8 mouse cellular contexts compared by ENCODE assay signal in genomic region chr12:90729648-90730047, GRCm38 (mm10). TPM values are rescaled to one million over a fixed set of nuclear protein-coding genes. Genes with fewer than 3 reads are reported as not detected.
DNase-seq lines count a peak whose midpoint lies in the region; ATAC-seq and TF ChIP-seq lines count a peak whose summit lies in the region.

No protein-coding gene starts in this region.

- WGBS in midbrain, embryonic 11.5 days, result 60% methylated on average over 10 of the region's 10 CpGs
- 50% methylated on average over 10 of the region's 10 CpGs for WGBS in midbrain, embryonic 15.5 days
- WGBS in liver, postnatal 0 days (ENCODE audit: insufficient replicate concordance), result 36% methylated on average over 10 of the region's 10 CpGs

- no peaks in the 10 kb centered on the region for H3K9me3 ChIP-seq in midbrain, embryonic 11.5 days (ENCODE audit: control insufficient read depth, low read length)
- no peaks in the 10 kb centered on the region for H3K9me3 ChIP-seq in midbrain, embryonic 15.5 days
- no peaks in the 10 kb centered on the region for H3K9me3 ChIP-seq in liver, postnatal 0 days (ENCODE audit: low read length)

- no peak overlapping the region for H3K4me2 ChIP-seq in midbrain, embryonic 11.5 days
- H3K4me2 ChIP-seq in midbrain, embryonic 15.5 days, result no peak overlapping the region
- H3K4me2 ChIP-seq in liver, postnatal 0 days (ENCODE audit: low read depth, low read length), result no peak overlapping the region

- no peak overlapping the region for H3K27ac ChIP-seq in midbrain, embryonic 11.5 days (ENCODE audit: low read depth, low read length)
- no peak overlapping the region for H3K27ac ChIP-seq in midbrain, embryonic 15.5 days
- no peak overlapping the region for H3K27ac ChIP-seq in liver, postnatal 0 days (ENCODE audit: low read depth)

- no peaks in the 10 kb centered on the region for H3K4me1 ChIP-seq in midbrain, embryonic 11.5 days (ENCODE audit: control insufficient read depth, insufficient read depth, low read length)
- H3K4me1 ChIP-seq in midbrain, embryonic 15.5 days, result no peaks in the 10 kb centered on the region
- H3K4me1 ChIP-seq in liver, postnatal 0 days (ENCODE audit: insufficient read depth), result no peaks in the 10 kb centered on the region

- H3K36me3 ChIP-seq in midbrain, embryonic 11.5 days (ENCODE audit: control insufficient read depth, insufficient read depth, low read length), result no peaks in the 10 kb centered on the region
- no peaks in the 10 kb centered on the region for H3K36me3 ChIP-seq in midbrain, embryonic 15.5 days (replicated peaks)
- H3K36me3 ChIP-seq in liver, postnatal 0 days (replicated peaks; ENCODE audit: insufficient read depth, low read length), result no peaks in the 10 kb centered on the region

- ATAC-seq in midbrain, embryonic 11.5 days (ENCODE audit: low FRiP score), result no peak; the same call in 1 of the 2 replicates
- ATAC-seq in midbrain, embryonic 15.5 days (replicated peaks), result no peak
- ATAC-seq in inflammation-experienced regulatory T-cells, adult 6 months, result peak; percentile 82
- ATAC-seq in liver, postnatal 0 days, result peak; percentile 36; the same call in 1 of the 2 replicates

- H3K4me3 ChIP-seq in midbrain, embryonic 11.5 days (ENCODE audit: low read depth, low read length), result no peak overlapping the region
- no peak overlapping the region for H3K4me3 ChIP-seq in midbrain, embryonic 15.5 days
- H3K4me3 ChIP-seq in liver, postnatal 0 days (ENCODE audit: low read depth, low read length), result no peak overlapping the region

- peak; percentile 87 for DNase-seq in midbrain, embryonic 11.5 days (ENCODE audit: low spot score, missing footprints)
- peak; percentile 80 for DNase-seq in adrenal gland, postnatal 10 days
- peak; percentile 47 for DNase-seq in embryo, embryonic 11 days
- peak; percentile 72 for DNase-seq in liver, postnatal 0 days
- peak; percentile 43 for DNase-seq in right cerebral cortex, postnatal 14 days
- peak; percentile 44 to 71 for DNase-seq in urinary bladder, postnatal 4 days (ENCODE audit: low spot score in 2 of 2)

- peak; percentile 77 for TF ChIP-seq CTCF in liver, postnatal 0 days (IDR thresholded peaks at IDR 0.05; ENCODE audit: low read depth)

- H3K9ac ChIP-seq in midbrain, embryonic 11.5 days (ENCODE audit: low read length), result no peak overlapping the region
- no peak overlapping the region for H3K9ac ChIP-seq in midbrain, embryonic 15.5 days
- no peak overlapping the region for H3K9ac ChIP-seq in liver, postnatal 0 days (replicated peaks)

- H3K27me3 ChIP-seq in midbrain, embryonic 11.5 days (ENCODE audit: control insufficient read depth, insufficient read depth, low read length), result no peaks in the 10 kb centered on the region
- H3K27me3 ChIP-seq in midbrain, embryonic 15.5 days (replicated peaks), result no peaks in the 10 kb centered on the region
- H3K27me3 ChIP-seq in liver, postnatal 0 days (ENCODE audit: insufficient read depth, low read length), result no peaks in the 10 kb centered on the region

- no peak for TF ChIP-seq EP300 in liver, postnatal 0 days (IDR thresholded peaks at IDR 0.05; ENCODE audit: low read depth)

RNA-seq across cellular contexts. Expression of gene Dio2, which starts 8.6 kb away (rescaled TPM):
- polyA plus RNA-seq in midbrain, embryonic 11.5 days (2014; fragmentation: Nextera tagmentation; extraction: Ambion mirVana), result 0.72 and 1.1 TPM in 2 replicates
- 0.08 TPM in 2 replicates for polyA plus RNA-seq in midbrain, embryonic 15.5 days (2015; fragmentation: Nextera tagmentation; extraction: Ambion mirVana)
- total RNA-seq in adrenal gland, postnatal 10 days (2021), result 10 to 100 TPM; 12.1 to 88.4 TPM
- under 1 TPM in 1 of 3 experiments, not detected in 2; 0.16 TPM for polyA plus RNA-seq in inflammation-experienced regulatory T-cells, adult 6 months (2017; shearing (Covaris generic))
- polyA plus RNA-seq in liver, postnatal 0 days (2015; fragmentation: Nextera tagmentation; extraction: Ambion mirVana), result 0.01 and 0.05 TPM in 2 replicates

Comparison
In these comparisons a context has a peak if more than half of its experiments do, and no peak if none do; other contexts are left out.
1. ATAC-seq: peak in inflammation-experienced regulatory T-cells, adult 6 months (single experiment) and liver, postnatal 0 days (single experiment); none in midbrain, embryonic 11.5 days (single experiment) and midbrain, embryonic 15.5 days (single experiment).
2. Peak in every context shown above with its lines, with median percentiles within 50 percentile points of each other: DNase-seq.